ENCODE assay signal across 24 mouse cellular contexts in the genomic region with DNA sequence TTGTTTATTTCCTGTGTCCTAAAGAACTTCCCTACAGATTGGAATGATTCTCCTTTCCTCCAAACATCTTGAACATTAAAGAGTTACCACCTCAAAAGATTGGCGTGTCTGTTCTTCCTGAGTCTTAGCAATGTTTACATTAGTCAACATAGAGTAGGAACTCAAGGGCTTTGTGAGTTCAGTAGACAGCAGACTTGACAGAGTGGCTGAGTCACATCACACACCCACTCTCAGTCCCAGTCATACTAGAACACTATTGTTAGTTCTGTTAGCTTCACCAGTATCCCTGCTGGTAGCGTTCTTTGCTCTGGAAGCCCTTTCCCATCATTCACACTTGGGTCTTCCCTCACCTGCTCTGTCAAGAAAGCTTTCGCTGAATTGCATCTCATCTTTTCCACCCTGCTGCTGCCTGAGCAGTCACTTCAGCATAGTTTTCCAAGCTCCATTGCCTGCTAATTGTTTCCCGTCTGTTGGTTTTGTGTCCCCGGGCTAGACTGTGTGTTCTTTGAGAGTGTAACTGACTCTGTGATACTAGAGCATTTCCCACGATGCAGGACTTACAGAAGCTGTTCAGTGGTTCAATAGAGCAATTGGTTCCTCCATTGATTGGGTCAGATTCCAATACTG. TPM values are rescaled to one million over a fixed set of nuclear protein-coding genes. Genes with fewer than 3 reads are reported as not detected.
DNase-seq lines count a peak whose midpoint lies in the region; ATAC-seq and TF ChIP-seq lines count a peak whose summit lies in the region.
"Had no signal": no experiment of that assay in that cellular context is flagged by ENCODE, and none has a peak within 500 bp of the region (broad histone marks: within the 10 kb centered on the region; RNA-seq: fewer than 3 reads in every experiment).

No protein-coding gene starts in this region.

- no peaks in the 10 kb centered on the region for H3K9me3 ChIP-seq in stomach, embryonic 16.5 days (replicated peaks; ENCODE audit: control insufficient read depth, low read length)
- H3K9me3 ChIP-seq: embryonic facial prominence, embryonic 15.5 days; forebrain, embryonic 10.5 days; heart, embryonic 10.5 days; hindbrain, embryonic 13.5 days had no signal

- no peak overlapping the region for H3K27ac ChIP-seq in stomach, embryonic 16.5 days (ENCODE audit: low read length)
- H3K27ac ChIP-seq: embryonic facial prominence, embryonic 15.5 days; forebrain, embryonic 10.5 days; gastrocnemius, adult 2 months; heart, embryonic 10.5 days; hindbrain, embryonic 13.5 days; hindbrain, postnatal 0 days had no signal

- H3K27me3 ChIP-seq in Patski: no peaks in the 10 kb centered on the region
- H3K27me3 ChIP-seq in stomach, embryonic 16.5 days (ENCODE audit: control insufficient read depth, insufficient read depth, low read length): no peaks in the 10 kb centered on the region
- H3K27me3 ChIP-seq: embryonic facial prominence, embryonic 15.5 days; hindbrain, embryonic 13.5 days had no signal

- peak; percentile 62 for ATAC-seq in Patski
- ATAC-seq in stomach, embryonic 16.5 days (ENCODE audit: insufficient read depth, low FRiP score): peak; percentile 79; the same call in 1 of the 2 replicates
- ATAC-seq: activated CD4-positive, CD25-positive, alpha-beta regulatory T cell, adult 4 months; forebrain, embryonic 16.5 days; hindbrain, postnatal 0 days had no signal

- TF ChIP-seq CTCF in Patski (IDR thresholded peaks at IDR 0.05): no peak

- 0 out of 2 replicates have a peak, but pooled peaks cover 2% of the 10 kb centered on the region for H3K4me1 ChIP-seq in stomach, embryonic 16.5 days (ENCODE audit: control insufficient read depth, insufficient read depth, low read length)
- H3K4me1 ChIP-seq: forebrain, embryonic 10.5 days had no signal

- no peak overlapping the region for H3K4me2 ChIP-seq in stomach, embryonic 16.5 days (ENCODE audit: low read depth, low read length)
- H3K4me2 ChIP-seq: embryonic facial prominence, embryonic 15.5 days; hindbrain, embryonic 13.5 days had no signal

- DNase-seq in heart, adult 11 months: peak; percentile 48
- no peak for DNase-seq in heart, postnatal 14 days
- DNase-seq in right cerebral cortex, adult 18-20 months: peak; percentile 30
- DNase-seq in right cerebral cortex, postnatal 36 days (ENCODE audit: low spot score in 2 of 2): no peak
- DNase-seq in Patski (ENCODE audit: low read depth, low spot score): peak; percentile 64
- DNase-seq in thymus, postnatal 0 days (ENCODE audit: low spot score): no peak
- DNase-seq in ovary, postnatal 14 days (ENCODE audit: low spot score): no peak
- DNase-seq: adrenal gland, postnatal 14 days; cerebellum, adult 18-20 months; cerebellum, adult 9-11 months; cerebellum, postnatal 36 days; gastrocnemius, adult 2 months; gastrocnemius, postnatal 36 days; heart, adult 18-20 months; heart, postnatal 10 days had no signal

- H3K36me3 ChIP-seq in stomach, embryonic 16.5 days (ENCODE audit: control insufficient read depth, insufficient read depth, low read length): no peaks in the 10 kb centered on the region
- H3K36me3 ChIP-seq: embryonic facial prominence, embryonic 15.5 days; forebrain, embryonic 10.5 days; heart, embryonic 10.5 days; hindbrain, embryonic 13.5 days had no signal

- WGBS in stomach, embryonic 16.5 days: 75% methylated on average over 6 of the region's 6 CpGs

- in situ Hi-C loops in Patski (cut with MboI; ENCODE audit: low pct_unique_long_range_greater_than_20kb): no loop called here

- H3K9ac ChIP-seq in stomach, embryonic 16.5 days (ENCODE audit: low read length): no peak overlapping the region
- H3K9ac ChIP-seq: embryonic facial prominence, embryonic 15.5 days; hindbrain, embryonic 13.5 days had no signal

- POLR2A ChIA-PET in Patski (lab: Charles Lee): no interaction called here

- no peak overlapping the region for H3K4me3 ChIP-seq in stomach, embryonic 16.5 days (replicated peaks; ENCODE audit: low read length)
- H3K4me3 ChIP-seq: embryonic facial prominence, embryonic 15.5 days; erythroblast, embryonic 14.5 days; forebrain, embryonic 10.5 days; gastrocnemius, adult 2 months; heart, embryonic 10.5 days; hindbrain, embryonic 13.5 days had no signal

- intact Hi-C loops in heart, postnatal 14 days (cut with DNase I): no loop called here

- CTCF ChIA-PET in Patski (lab: Charles Lee): interaction anchor here (1.3 to 1.5 kb wide), 2 partner anchors 11 to 12 kb away, joined by 3 to 4 read pairs; no protein-coding TSS in a partner anchor

RNA-seq across cellular contexts. Expression of gene Stx16, which starts 8.2 kb away (rescaled TPM):
- 10 to 100 TPM; 25.9 to 30.0 TPM for total RNA-seq in heart, postnatal 14 days (2021)
- polyA plus RNA-seq in Patski (2021): 42.4 TPM
- polyA plus RNA-seq in stomach, embryonic 16.5 days (2015; fragmentation: Nextera tagmentation; extraction: Ambion mirVana): 12.8 and 14.8 TPM in 2 replicates
- polyA plus RNA-seq in thymus, postnatal 0 days (2015; fragmentation: Nextera tagmentation; extraction: Ambion mirVana): 9.8 and 12.3 TPM in 2 replicates

RNA-seq across cellular contexts. Expression of gene Npepl1, which starts 42.2 kb away (rescaled TPM):
- total RNA-seq in heart, postnatal 14 days (2021): 10 to 100 TPM; 54.6 to 57.4 TPM
- polyA plus RNA-seq in Patski (2021): 0.59 TPM
- 46.9 and 55.1 TPM in 2 replicates for polyA plus RNA-seq in stomach, embryonic 16.5 days (2015; fragmentation: Nextera tagmentation; extraction: Ambion mirVana)
- 55.9 and 56.2 TPM in 2 replicates for polyA plus RNA-seq in thymus, postnatal 0 days (2015; fragmentation: Nextera tagmentation; extraction: Ambion mirVana)

Comparison
In these comparisons a context has a peak if more than half of its experiments do, and no peak if none do; other contexts are left out.
1. DNase-seq: peak in heart, adult 11 months (single experiment), right cerebral cortex, adult 18-20 months (single experiment) and Patski (single experiment); none in heart, postnatal 14 days (0 of 2), right cerebral cortex, postnatal 36 days (0 of 2), thymus, postnatal 0 days (single experiment) and ovary, postnatal 14 days (single experiment).
2. RNA of gene Npepl1, which starts 42.2 kb away (polyA plus RNA-seq): 55.9 to 56.2 TPM in thymus, postnatal 0 days and 46.9 to 55.1 TPM in stomach, embryonic 16.5 days; 0.59 TPM in Patski (single experiment); every median in the first group is over 10 times any median in the second.